Mouse (Mus musculus) liver, embryonic 15.5 days (tissue): ENCODE results near the gene Casq1. TPM values are rescaled to one million over a fixed set of nuclear protein-coding genes. Genes with fewer than 3 reads are reported as not detected.

ENCODE experiments used
- ATAC-seq: fragments of 200-750 bp; cut with Nextera tagmentation; 2 replicates; pipeline ENCODE4 v1.8.0; 2017; ENCODE audit warnings: moderate number of reproducible peaks, mild to moderate bottlenecking, moderate library complexity; ENCODE audit not compliant: insufficient read depth
- H3K27ac ChIP-seq: fragments of 300-500 bp; sonication (generic); replicated peaks from 2 replicates; pipeline ENCODE4 v1.5.1; 2015; ENCODE audit warnings: mild to moderate bottlenecking, inconsistent platforms
- H3K27me3 ChIP-seq: fragments of 300-500 bp; sonication (generic); 2 replicates; pipeline ENCODE4 v1.6.1; 2015; ENCODE audit warnings: mild to moderate bottlenecking, inconsistent platforms
- H3K36me3 ChIP-seq: fragments of 300-500 bp; sonication (generic); replicated peaks from 2 replicates; pipeline ENCODE4 v1.6.1; 2015; ENCODE audit warnings: moderate library complexity, mild to moderate bottlenecking, inconsistent platforms
- H3K4me1 ChIP-seq: fragments of 300-500 bp; sonication (generic); replicated peaks from 2 replicates; pipeline ENCODE4 v1.6.1; 2015; ENCODE audit warnings: inconsistent platforms
- H3K4me2 ChIP-seq: fragments of 300-500 bp; sonication (generic); 2 replicates; pipeline ENCODE4 v1.6.1; 2015; ENCODE audit warnings: moderate library complexity, mild to moderate bottlenecking, inconsistent platforms
- H3K4me3 ChIP-seq: fragments of 300-500 bp; sonication (generic); replicated peaks from 2 replicates; pipeline ENCODE4 v1.5.1; 2015; ENCODE audit warnings: mild to moderate bottlenecking, inconsistent platforms
- H3K9ac ChIP-seq: fragments of 300-500 bp; sonication (generic); 2 replicates; pipeline ENCODE4 v1.6.1; 2015; ENCODE audit warnings: moderate library complexity, mild to moderate bottlenecking, inconsistent platforms
- H3K9me3 ChIP-seq: fragments of 300-500 bp; sonication (generic); replicated peaks from 2 replicates; pipeline ENCODE4 v1.6.1; 2016; ENCODE audit warnings: inconsistent platforms
- WGBS: fragments of 180-500 bp; shearing (Covaris S2); methylation state at CpG from one replicate; pipeline ENCODE4 v1.1.7; 2015; ENCODE audit warnings: mixed read lengths; ENCODE audit not compliant: insufficient replicate concordance; 5-methylcytosine and 5-hydroxymethylcytosine counted together
- polyA plus RNA-seq: library from polyadenylated mRNA; unstranded; fragments of >200 nt; fragmentation: Nextera tagmentation; extraction: Ambion mirVana; gene quantifications from 2 replicates; pipeline ENCODE4 v1.2.1, GENCODE M21; 2015

Gene Casq1
- polyA plus RNA-seq, 1 experiment from 2014 or later = 5.0 TPM

GRCm38 (mm10) chr1:172177791-172178190 lies 41.9 kb downstream of the Casq1 start:
- H3K27me3 ChIP-seq = no peaks in the 10 kb centered on the region
- no peaks in the 10 kb centered on the region for H3K4me1 ChIP-seq
- no peak overlapping the region for H3K27ac ChIP-seq
- WGBS = 85% methylated on average over 7 of the region's 7 CpGs
- peaks cover 93% of the 10 kb centered on the region for H3K36me3 ChIP-seq
- H3K9me3 ChIP-seq = no peaks in the 10 kb centered on the region
- ATAC-seq = no peak
- H3K4me3 ChIP-seq = no peak overlapping the region
- H3K9ac ChIP-seq = no peak overlapping the region
- H3K4me2 ChIP-seq = no peak overlapping the region

GRCm38 (mm10) chr1:172173181-172173580 lies 46.5 kb downstream of the Casq1 start:
- no peaks in the 10 kb centered on the region for H3K4me1 ChIP-seq
- no peak for ATAC-seq
- H3K27me3 ChIP-seq = no peaks in the 10 kb centered on the region
- no peak overlapping the region for H3K27ac ChIP-seq
- peaks cover 93% of the 10 kb centered on the region for H3K36me3 ChIP-seq
- H3K4me2 ChIP-seq = no peak overlapping the region
- no peaks in the 10 kb centered on the region for H3K9me3 ChIP-seq
- 85% methylated on average over 5 of the region's 5 CpGs for WGBS
- H3K4me3 ChIP-seq = no peak overlapping the region
- H3K9ac ChIP-seq = no peak overlapping the region

GRCm38 (mm10) chr1:172172381-172172780 lies 47.3 kb downstream of the Casq1 start:
- 92% methylated on average over 21 of the region's 21 CpGs for WGBS
- H3K4me3 ChIP-seq = no peak overlapping the region
- H3K4me1 ChIP-seq = no peaks in the 10 kb centered on the region
- no peak overlapping the region for H3K27ac ChIP-seq
- peaks cover 93% of the 10 kb centered on the region for H3K36me3 ChIP-seq
- no peaks in the 10 kb centered on the region for H3K27me3 ChIP-seq
- no peaks in the 10 kb centered on the region for H3K9me3 ChIP-seq
- H3K9ac ChIP-seq = no peak overlapping the region
- ATAC-seq = no peak
- H3K4me2 ChIP-seq = no peak overlapping the region

GRCm38 (mm10) chr1:172169809-172170208 lies 49.9 kb downstream of the Casq1 start:
- H3K9ac ChIP-seq = no peak overlapping the region
- no peak for ATAC-seq
- no peaks in the 10 kb centered on the region for H3K4me1 ChIP-seq
- H3K36me3 ChIP-seq = peaks cover 96% of the 10 kb centered on the region
- no peaks in the 10 kb centered on the region for H3K27me3 ChIP-seq
- WGBS = 90% methylated on average over 5 of the region's 5 CpGs
- no peak overlapping the region for H3K4me3 ChIP-seq
- H3K27ac ChIP-seq = no peak overlapping the region
- H3K4me2 ChIP-seq = no peak overlapping the region
- no peaks in the 10 kb centered on the region for H3K9me3 ChIP-seq

- H3K4me3 ChIP-seq = no peak overlapping the region
- peaks cover 86% of the 10 kb centered on the region for H3K36me3 ChIP-seq
- no peaks in the 10 kb centered on the region for H3K27me3 ChIP-seq
- no peak overlapping the region for H3K9ac ChIP-seq
- WGBS = 91% methylated on average over 5 of the region's 5 CpGs
- H3K4me2 ChIP-seq = no peak overlapping the region
- no peak overlapping the region for H3K27ac ChIP-seq
- H3K9me3 ChIP-seq = no peaks in the 10 kb centered on the region
- ATAC-seq = no peak
- no peaks in the 10 kb centered on the region for H3K4me1 ChIP-seq
These were observed 51.8 kb downstream of the Casq1 start for GRCm38 (mm10) chr1:172167911-172168310.

GRCm38 (mm10) chr1:172162959-172163358 lies 56.7 kb downstream of the Casq1 start:
- no peaks in the 10 kb centered on the region for H3K9me3 ChIP-seq
- 85% methylated on average over 6 of the region's 6 CpGs for WGBS

GRCm38 (mm10) chr1:172162009-172162408 lies 57.7 kb downstream of the Casq1 start:
- Histone ChIP-seq H3K27me3 (no peaks in the 10 kb centered on the region), H3K4me3 (no peak overlapping the region), H3K36me3 (peaks cover 45% of the 10 kb centered on the region), H3K9ac (no peak overlapping the region), H3K27ac (no peak overlapping the region), H3K9me3 (no peaks in the 10 kb centered on the region), H3K4me2 (no peak overlapping the region), H3K4me1 (peaks cover 11% of the 10 kb centered on the region; the same call in 1 of the 2 replicates)
- 81% methylated on average over 1 of the region's 1 CpGs for WGBS
- no peak for ATAC-seq

More at GRCm38 (mm10) chr1:172162959-172163358, 56.7 kb downstream of the Casq1 start:
- no peaks in the 10 kb centered on the region for H3K27me3 ChIP-seq
- H3K4me2 ChIP-seq = no peak overlapping the region
- no peak for ATAC-seq
- no peak overlapping the region; the same call in 1 of the 2 replicates for H3K27ac ChIP-seq
- peaks cover 54% of the 10 kb centered on the region for H3K36me3 ChIP-seq
- H3K4me3 ChIP-seq = no peak overlapping the region
- no peak overlapping the region for H3K9ac ChIP-seq
- peaks cover 11% of the 10 kb centered on the region; the same call in 1 of the 2 replicates for H3K4me1 ChIP-seq

GRCm38 (mm10) chr1:172160508-172160907 lies 59.2 kb downstream of the Casq1 start:
- no peaks in the 10 kb centered on the region for H3K27me3 ChIP-seq
- peaks cover 43% of the 10 kb centered on the region for H3K36me3 ChIP-seq
- no peak overlapping the region for H3K4me3 ChIP-seq
- no peaks in the 10 kb centered on the region for H3K9me3 ChIP-seq
- no peak overlapping the region for H3K27ac ChIP-seq
- no peak overlapping the region for H3K9ac ChIP-seq
- no peak overlapping the region for H3K4me2 ChIP-seq
- ATAC-seq = no peak
- peaks cover 11% of the 10 kb centered on the region; the same call in 1 of the 2 replicates for H3K4me1 ChIP-seq

- Histone ChIP-seq H3K4me1 (peaks cover 11% of the 10 kb centered on the region; the same call in 1 of the 2 replicates), H3K9ac (no peak overlapping the region), H3K27me3 (no peaks in the 10 kb centered on the region), H3K36me3 (peaks cover 43% of the 10 kb centered on the region), H3K4me3 (no peak overlapping the region), H3K9me3 (no peaks in the 10 kb centered on the region), H3K27ac (no peak overlapping the region), H3K4me2 (no peak overlapping the region)
- WGBS = 72% methylated on average over 4 of the region's 4 CpGs
- no peak for ATAC-seq
These were observed 59.7 kb downstream of the Casq1 start for GRCm38 (mm10) chr1:172159970-172160369.

Other genes starting within 250 kb of the Casq1 start
- 0.66 and 0.81 TPM in 2 replicates for gene Vangl2, start 191.4 kb downstream of the Casq1 start, polyA plus RNA-seq
- gene Nhlh1, start 162.3 kb downstream of the Casq1 start, polyA plus RNA-seq = not detected in 2 replicates
- 70.1 and 73.6 TPM in 2 replicates for gene Copa, start 137.3 kb downstream of the Casq1 start, polyA plus RNA-seq
- gene Ncstn, start 137.1 kb downstream of the Casq1 start, polyA plus RNA-seq = 37.6 and 43.5 TPM in 2 replicates
- 38.7 and 41.8 TPM in 2 replicates for gene Pex19, start 93.1 kb downstream of the Casq1 start, polyA plus RNA-seq
- 55.3 and 62.8 TPM in 2 replicates for gene Dcaf8, start 71.8 kb downstream of the Casq1 start, polyA plus RNA-seq
- 20.2 and 22.3 TPM in 2 replicates for gene Pea15a, start 13.1 kb downstream of the Casq1 start, polyA plus RNA-seq
- 0.02 TPM in 1 of 2 replicates, not detected in the other for gene Atp1a4, start 38.5 kb upstream of the Casq1 start, polyA plus RNA-seq
- gene Igsf8, start 41.8 kb upstream of the Casq1 start, polyA plus RNA-seq = 17.9 and 23.1 TPM in 2 replicates
- 0.39 and 0.40 TPM in 2 replicates for gene Atp1a2, start 78.2 kb upstream of the Casq1 start, polyA plus RNA-seq
- gene Kcnj9, start 109.5 kb upstream of the Casq1 start, polyA plus RNA-seq = 0.03 TPM in 1 of 2 replicates, not detected in the other
- 0.09 and 0.12 TPM in 2 replicates for gene Kcnj10, start 121.3 kb upstream of the Casq1 start, polyA plus RNA-seq
- 1.7 and 1.9 TPM in 2 replicates for gene Pigm, start 156.7 kb upstream of the Casq1 start, polyA plus RNA-seq